Mouse (Mus musculus) kidney, postnatal 0 days (tissue): ENCODE measurements around the gene 4930562C15Rik. TPM values are rescaled to one million over a fixed set of nuclear protein-coding genes. Genes with fewer than 3 reads are reported as not detected.

Source experiments
- ATAC-seq: fragments of 200-750 bp; cut with Nextera tagmentation; replicated peaks from 2 replicates; pipeline ENCODE4 v1.8.0; 2017; ENCODE audit warnings: low read depth, moderate number of reproducible peaks, moderate TSS enrichment, moderate library complexity; ENCODE audit not compliant: low FRiP score
- DNase-seq: peaks from one replicate; pipeline ENCODE4 v3.0.0-alpha.2; 2016; ENCODE audit warnings: low spot score
- H3K27ac ChIP-seq: fragments of 300-500 bp; sonication (generic); 2 replicates; pipeline ENCODE4 v1.5.1; 2014; ENCODE audit warnings: mild to moderate bottlenecking
- H3K27me3 ChIP-seq: fragments of 300-500 bp; sonication (generic); 2 replicates; pipeline ENCODE4 v1.6.1; 2014; ENCODE audit warnings: low read length, mixed read lengths; ENCODE audit not compliant: insufficient read depth
- H3K36me3 ChIP-seq: fragments of 300-500 bp; sonication (generic); 2 replicates; pipeline ENCODE4 v1.6.1; 2014; ENCODE audit warnings: low read length, mixed read lengths; ENCODE audit not compliant: insufficient read depth
- H3K4me1 ChIP-seq: fragments of 300-500 bp; sonication (generic); replicated peaks from 2 replicates; pipeline ENCODE4 v1.6.1; 2014; ENCODE audit warnings: antibody characterized with exemption, low read length, mixed read lengths; ENCODE audit not compliant: insufficient read depth
- H3K4me2 ChIP-seq: fragments of 300-500 bp; sonication (generic); 2 replicates; pipeline ENCODE4 v1.6.1; 2014; ENCODE audit warnings: mild to moderate bottlenecking, low read length, moderate library complexity, mixed read lengths
- H3K4me3 ChIP-seq: fragments of 300-500 bp; sonication (generic); replicated peaks from 2 replicates; pipeline ENCODE4 v1.5.1; 2014; ENCODE audit warnings: low read depth, low read length
- H3K9ac ChIP-seq: fragments of 300-500 bp; sonication (generic); 2 replicates; pipeline ENCODE4 v1.6.1; 2014; ENCODE audit warnings: low read depth, low read length
- H3K9me3 ChIP-seq: fragments of 300-500 bp; sonication (generic); replicated peaks from 2 replicates; pipeline ENCODE4 v1.6.1; 2016; ENCODE audit warnings: low read length, inconsistent platforms, mixed read lengths
- CTCF ChIP-seq: IDR thresholded peaks from 2 replicates; pipeline ENCODE4 v1.5.1; 2016; ENCODE audit warnings: antibody characterized with exemption, low read depth, mild to moderate bottlenecking, moderate library complexity
- WGBS: fragments of 180-500 bp; shearing (Covaris S2); extraction: QIAGEN DNeasy Blood & Tissue Kit; methylation state at CpG from one replicate; pipeline ENCODE4 v1.1.7; 2014; 5-methylcytosine and 5-hydroxymethylcytosine counted together
- polyA plus RNA-seq: library from polyadenylated mRNA; unstranded; fragments of >200 nt; fragmentation: Nextera tagmentation; extraction: Ambion mirVana; gene quantifications from 2 replicates; pipeline ENCODE4 v1.2.1, GENCODE M21; 2015

Gene 4930562C15Rik
- polyA plus RNA-seq, 1 experiment from 2014 or later, result 0.14 TPM

DNA sequence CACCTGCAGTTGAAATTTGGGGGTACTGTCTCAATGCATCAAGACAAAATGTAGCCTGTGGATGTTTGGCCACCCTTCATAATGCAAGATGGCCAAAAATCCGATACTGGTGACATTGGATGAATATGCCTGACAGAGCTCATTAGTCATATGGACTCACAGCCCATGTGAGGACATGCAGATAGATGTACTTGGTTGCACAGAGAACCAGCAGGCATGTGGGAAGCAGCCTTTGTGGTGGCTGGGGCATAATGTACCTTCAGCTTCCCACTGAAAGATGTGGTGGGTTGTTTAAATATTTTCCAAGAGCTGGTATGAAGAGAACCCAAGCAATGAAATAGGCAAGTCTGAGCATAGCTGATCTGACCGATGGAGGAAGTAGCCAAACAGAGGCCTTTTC lies 1.4 kb upstream of the 4930562C15Rik start:
- DNase-seq (no peak), ATAC-seq (no peak)
- H3K27ac ChIP-seq, result no peak overlapping the region
- TF ChIP-seq CTCF, result no peak
- H3K4me1 ChIP-seq, result no peaks in the 10 kb centered on the region
- H3K36me3 ChIP-seq, result no peaks in the 10 kb centered on the region
- H3K4me2 ChIP-seq, result no peak overlapping the region
- H3K9me3 ChIP-seq, result no peaks in the 10 kb centered on the region
- no peak overlapping the region for H3K9ac ChIP-seq
- no peak overlapping the region for H3K4me3 ChIP-seq
- H3K27me3 ChIP-seq, result no peaks in the 10 kb centered on the region
- 73% methylated on average over 2 of the region's 2 CpGs for WGBS

DNA sequence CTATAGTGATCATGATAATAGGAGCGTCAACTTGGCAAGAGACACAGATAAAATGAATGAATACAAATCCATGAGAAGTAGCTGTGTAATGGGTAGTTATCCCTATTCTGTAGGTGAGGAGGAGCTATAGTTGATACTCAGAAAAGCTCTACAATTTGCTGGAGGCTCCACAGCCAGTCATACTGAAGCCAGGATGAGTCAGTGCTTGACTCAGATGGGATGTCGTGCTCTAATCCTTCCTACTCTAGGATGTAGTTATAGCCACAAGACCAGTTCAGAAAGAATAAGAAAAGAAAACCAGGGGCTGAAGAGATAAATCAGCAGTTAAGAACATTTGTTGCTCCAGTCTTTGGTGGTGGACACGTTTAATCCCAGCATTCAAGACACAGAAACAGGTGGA lies 2.4 kb downstream of the 4930562C15Rik start:
- Histone ChIP-seq H3K36me3 (no peaks in the 10 kb centered on the region), H3K27me3 (no peaks in the 10 kb centered on the region), H3K27ac (no peak overlapping the region), H3K9ac (no peak overlapping the region), H3K4me2 (no peak overlapping the region), H3K9me3 (no peaks in the 10 kb centered on the region), H3K4me1 (no peaks in the 10 kb centered on the region), H3K4me3 (no peak overlapping the region)
- 83% methylated on average over 3 of the region's 3 CpGs for WGBS
- no peak for TF ChIP-seq CTCF
- no peak for DNase-seq
- no peak for ATAC-seq

DNA sequence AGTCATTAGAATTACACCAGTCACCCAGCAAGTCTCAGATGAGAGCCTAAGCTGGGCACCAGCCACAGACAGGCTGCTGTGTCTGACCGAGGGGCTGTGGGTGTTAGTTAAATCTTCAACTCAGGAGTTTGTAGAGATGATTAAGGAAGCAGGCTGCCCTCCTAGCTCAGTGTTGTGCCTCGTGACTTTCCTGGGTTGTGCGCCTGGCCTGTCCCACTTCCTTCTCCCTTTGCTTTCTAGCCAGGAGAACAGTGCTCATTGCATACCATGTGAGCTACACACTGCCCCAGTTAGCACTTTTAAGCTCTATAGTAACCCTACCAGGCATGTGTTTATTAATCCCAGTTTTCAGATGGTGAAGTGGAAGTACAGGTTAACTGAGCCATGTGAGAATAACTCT lies 4.3 kb downstream of the 4930562C15Rik start:
- Histone ChIP-seq H3K9ac (no peak overlapping the region), H3K36me3 (no peaks in the 10 kb centered on the region), H3K27me3 (no peaks in the 10 kb centered on the region), H3K4me2 (no peak overlapping the region), H3K9me3 (no peaks in the 10 kb centered on the region), H3K4me3 (no peak overlapping the region), H3K4me1 (no peaks in the 10 kb centered on the region), H3K27ac (no peak overlapping the region)
- TF ChIP-seq CTCF, result no peak
- WGBS, result 79% methylated on average over 3 of the region's 3 CpGs
- DNase-seq, result no peak
- no peak for ATAC-seq

DNA sequence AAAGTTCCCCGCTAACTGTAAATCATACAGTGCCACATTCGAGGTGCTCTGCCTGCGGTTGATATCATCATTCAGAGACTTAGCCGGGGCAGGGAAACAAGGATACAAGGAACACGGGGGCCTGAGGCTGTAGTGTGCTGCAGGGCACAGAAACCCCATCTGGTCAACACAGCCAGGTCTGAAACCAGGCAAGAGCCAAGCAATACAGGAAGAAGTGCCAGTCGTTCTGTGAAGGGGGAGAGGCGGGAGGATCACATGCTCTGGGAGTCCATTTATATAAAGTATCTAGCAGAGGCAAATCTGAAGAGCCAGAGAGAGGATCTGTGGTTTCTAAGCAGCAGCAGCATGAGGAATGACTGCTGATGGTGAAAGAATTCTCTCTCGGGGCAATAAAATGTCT lies 5.0 kb downstream of the 4930562C15Rik start:
- 77% methylated on average over 8 of the region's 8 CpGs for WGBS
- TF ChIP-seq CTCF, result no peak

DNA sequence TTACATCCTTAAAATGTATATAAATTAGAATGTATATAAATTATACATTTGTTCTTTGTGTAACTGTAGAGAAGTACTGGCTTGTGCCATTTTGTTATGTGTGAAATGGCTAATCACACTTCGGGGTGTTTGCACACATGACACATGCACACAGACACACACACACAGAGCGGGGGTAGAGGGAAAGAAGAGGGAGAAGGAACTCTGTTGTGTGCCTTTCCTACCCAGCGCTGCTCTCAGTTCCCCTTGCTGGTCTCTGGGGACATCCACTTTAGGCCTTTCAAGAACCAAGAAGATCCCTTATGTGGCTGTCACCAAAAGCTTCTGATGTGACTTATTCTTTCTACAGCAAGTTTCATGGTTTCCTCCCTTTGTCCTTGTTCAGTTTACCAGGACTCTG lies 11.8 kb downstream of the 4930562C15Rik start:
- no peak for DNase-seq
- 90% methylated on average over 3 of the region's 3 CpGs for WGBS

More for the DNA sequence above, 5.0 kb downstream of the 4930562C15Rik start:
- H3K27me3 ChIP-seq, result no peaks in the 10 kb centered on the region
- H3K9ac ChIP-seq, result no peak overlapping the region
- H3K4me2 ChIP-seq, result no peak overlapping the region
- H3K36me3 ChIP-seq, result no peaks in the 10 kb centered on the region
- no peak overlapping the region for H3K4me3 ChIP-seq
- ATAC-seq (no peak), DNase-seq (no peak)
- no peak overlapping the region for H3K27ac ChIP-seq
- H3K9me3 ChIP-seq, result no peaks in the 10 kb centered on the region
- no peaks in the 10 kb centered on the region for H3K4me1 ChIP-seq

DNA sequence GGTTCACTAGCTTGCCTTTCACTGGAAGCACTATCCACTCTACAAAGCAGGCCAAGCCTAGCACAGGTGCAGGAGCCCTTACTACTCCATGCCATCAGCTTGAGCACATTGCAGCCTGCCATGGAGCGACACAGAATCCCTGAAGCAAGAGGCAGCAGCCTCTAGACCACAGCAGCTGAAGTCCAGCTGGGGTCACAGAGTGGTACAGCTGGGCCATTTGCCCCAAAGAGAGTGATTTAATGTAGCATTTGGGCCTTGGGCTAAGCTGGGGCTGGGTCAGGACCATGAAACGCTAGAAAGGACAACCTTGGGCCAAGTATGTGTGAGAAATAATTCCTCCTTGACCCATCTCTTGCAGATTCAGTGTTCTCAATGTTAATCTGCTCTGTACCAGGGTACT lies 12.9 kb downstream of the 4930562C15Rik start:
- no peak overlapping the region for H3K4me2 ChIP-seq
- DNase-seq, result no peak
- 93% methylated on average over 2 of the region's 2 CpGs for WGBS
- no peak overlapping the region for H3K27ac ChIP-seq
- TF ChIP-seq CTCF, result no peak
- H3K36me3 ChIP-seq, result no peaks in the 10 kb centered on the region
- H3K9me3 ChIP-seq, result no peaks in the 10 kb centered on the region
- no peak for ATAC-seq
- H3K27me3 ChIP-seq, result no peaks in the 10 kb centered on the region
- no peaks in the 10 kb centered on the region for H3K4me1 ChIP-seq
- no peak overlapping the region for H3K9ac ChIP-seq
- H3K4me3 ChIP-seq, result no peak overlapping the region

More for the DNA sequence above, 11.8 kb downstream of the 4930562C15Rik start:
- Histone ChIP-seq H3K4me2 (no peak overlapping the region), H3K4me1 (no peaks in the 10 kb centered on the region), H3K27me3 (no peaks in the 10 kb centered on the region), H3K27ac (no peak overlapping the region), H3K36me3 (no peaks in the 10 kb centered on the region), H3K4me3 (no peak overlapping the region), H3K9me3 (no peaks in the 10 kb centered on the region), H3K9ac (no peak overlapping the region)
- ATAC-seq, result no peak
- TF ChIP-seq CTCF, result no peak

DNA sequence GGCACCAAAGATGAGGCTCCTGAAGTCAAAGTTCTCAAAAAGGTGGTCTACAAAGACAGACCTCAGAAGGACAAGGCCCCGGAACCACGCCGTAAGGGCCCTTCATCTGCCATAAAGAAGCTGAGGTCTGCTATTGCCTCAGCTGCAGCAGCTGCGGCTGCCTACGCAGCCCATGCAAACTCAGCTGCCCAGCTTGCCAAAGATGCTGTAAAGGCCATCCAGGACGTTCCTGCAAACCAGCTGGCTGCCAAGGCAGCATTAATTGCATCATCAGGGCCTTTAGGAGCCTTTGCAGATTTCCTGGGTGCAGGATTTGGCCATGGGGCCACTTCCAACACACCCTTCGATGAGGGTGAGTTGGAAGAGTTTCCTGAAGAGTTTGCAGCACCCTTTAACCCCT lies 15.1 kb downstream of the 4930562C15Rik start:
- H3K9ac ChIP-seq, result no peak overlapping the region
- DNase-seq (no peak), ATAC-seq (no peak)
- peak overlapping the region; percentile 31; the same call in 1 of the 2 replicates for H3K27ac ChIP-seq
- TF ChIP-seq CTCF, result no peak
- no peaks in the 10 kb centered on the region for H3K4me1 ChIP-seq
- no peaks in the 10 kb centered on the region for H3K36me3 ChIP-seq
- no peak overlapping the region for H3K4me3 ChIP-seq
- WGBS, result 62% methylated on average over 7 of the region's 7 CpGs
- H3K4me2 ChIP-seq, result no peak overlapping the region
- no peaks in the 10 kb centered on the region for H3K27me3 ChIP-seq
- H3K9me3 ChIP-seq, result no peaks in the 10 kb centered on the region
